Mouse (Mus musculus): ENCODE measurements around the gene Cntn2.

- TF ChIP-seq GATA1 (IDR thresholded peaks at IDR 0.05; ENCODE audit: borderline replicate concordance, low read length) (no peak), FLI1 (IDR thresholded peaks at IDR 0.05; ENCODE audit: low read length) (no peak)
Observed at GRCm38 (mm10) chr1:132570068-132570780, 27.2 kb upstream of the Cntn2 start.
